Mouse (Mus musculus) lung, embryonic 14.5 days (tissue): ENCODE data around the gene Sqstm1. TPM values are rescaled to one million over a fixed set of nuclear protein-coding genes. Genes with fewer than 3 reads are reported as not detected.
A peak's percentile ranks its signal among the peaks of the same experiment; 100 is the strongest.

Source experiments
- ATAC-seq: fragments of 200-750 bp; cut with Nextera tagmentation; 2 replicates; pipeline ENCODE4 v1.8.0; 2017; ENCODE audit warnings: mild to moderate bottlenecking, moderate TSS enrichment, moderate library complexity; ENCODE audit not compliant: insufficient read depth
- DNase-seq: peaks from one replicate; pipeline ENCODE4 v3.0.0-alpha.2; 2015
- H3K27ac ChIP-seq: fragments of 300-500 bp; sonication (generic); 2 replicates; pipeline ENCODE4 v1.5.1; 2014; ENCODE audit warnings: low read depth, mild to moderate bottlenecking, moderate library complexity
- H3K27me3 ChIP-seq: fragments of 300-500 bp; sonication (generic); 2 replicates; pipeline ENCODE4 v1.6.1; 2014; ENCODE audit warnings: low read length, control low read depth; ENCODE audit not compliant: insufficient read depth
- H3K36me3 ChIP-seq: fragments of 300-500 bp; sonication (generic); 2 replicates; pipeline ENCODE4 v1.6.1; 2014; ENCODE audit warnings: control low read depth; ENCODE audit not compliant: insufficient read depth
- H3K4me1 ChIP-seq: fragments of 300-500 bp; sonication (generic); 2 replicates; pipeline ENCODE4 v1.6.1; 2014; ENCODE audit warnings: antibody characterized with exemption, control low read depth; ENCODE audit not compliant: insufficient read depth
- H3K4me2 ChIP-seq: fragments of 300-500 bp; sonication (generic); 2 replicates; pipeline ENCODE4 v1.6.1; 2014; ENCODE audit warnings: mild to moderate bottlenecking
- H3K4me3 ChIP-seq: fragments of 300-500 bp; sonication (generic); 2 replicates; pipeline ENCODE4 v1.5.1; 2014; ENCODE audit warnings: low read depth, low read length
- H3K9ac ChIP-seq: fragments of 300-500 bp; sonication (generic); 2 replicates; pipeline ENCODE4 v1.6.1; 2014
- H3K9me3 ChIP-seq: fragments of 300-500 bp; sonication (generic); 2 replicates; pipeline ENCODE4 v1.6.1; 2016; ENCODE audit warnings: low read depth, low read length, control low read depth
- CTCF ChIP-seq: IDR thresholded peaks from 2 replicates; pipeline ENCODE4 v1.5.1; 2016; ENCODE audit warnings: antibody characterized with exemption, low read depth
- WGBS: fragments of 180-500 bp; shearing (Covaris S2); extraction: QIAGEN DNeasy Blood & Tissue Kit; methylation state at CpG from one replicate; pipeline ENCODE4 v1.1.7; 2014; 5-methylcytosine and 5-hydroxymethylcytosine counted together
- polyA plus RNA-seq: library from polyadenylated mRNA; unstranded; fragments of >200 nt; fragmentation: Nextera tagmentation; extraction: Ambion mirVana; gene quantifications from 2 replicates; pipeline ENCODE4 v1.2.1, GENCODE M21; 2014

Sqstm1 gene
- polyA plus RNA-seq, 1 experiment from 2014 or later, result 209 TPM

- H3K4me2 ChIP-seq, result no peak overlapping the region
- no peak overlapping the region for H3K4me3 ChIP-seq
- H3K27me3 ChIP-seq, result no peaks in the 10 kb centered on the region
- no peaks in the 10 kb centered on the region for H3K36me3 ChIP-seq
- ATAC-seq, result no peak
- no peak overlapping the region for H3K27ac ChIP-seq
- WGBS, result 77% methylated on average over 7 of the region's 7 CpGs
- no peaks in the 10 kb centered on the region for H3K9me3 ChIP-seq
- H3K9ac ChIP-seq, result no peak overlapping the region
- no peak for TF ChIP-seq CTCF
- peaks cover 7% of the 10 kb centered on the region; the same call in 1 of the 2 replicates for H3K4me1 ChIP-seq
- no peak for DNase-seq
Measured at GRCm38 (mm10) chr11:50248473-50249171, 38.0 kb upstream of the Sqstm1 start.

- Histone ChIP-seq H3K4me3 (no peak overlapping the region), H3K4me1 (no peaks in the 10 kb centered on the region), H3K27ac (no peak overlapping the region), H3K27me3 (no peaks in the 10 kb centered on the region), H3K9ac (no peak overlapping the region), H3K4me2 (no peak overlapping the region), H3K9me3 (no peaks in the 10 kb centered on the region), H3K36me3 (no peaks in the 10 kb centered on the region)
- no peak for DNase-seq
- no peak for TF ChIP-seq CTCF
- 66% methylated on average over 5 of the region's 5 CpGs for WGBS
- no peak for ATAC-seq
Measured at GRCm38 (mm10) chr11:50245269-50245668, 34.6 kb upstream of the Sqstm1 start.

DNA sequence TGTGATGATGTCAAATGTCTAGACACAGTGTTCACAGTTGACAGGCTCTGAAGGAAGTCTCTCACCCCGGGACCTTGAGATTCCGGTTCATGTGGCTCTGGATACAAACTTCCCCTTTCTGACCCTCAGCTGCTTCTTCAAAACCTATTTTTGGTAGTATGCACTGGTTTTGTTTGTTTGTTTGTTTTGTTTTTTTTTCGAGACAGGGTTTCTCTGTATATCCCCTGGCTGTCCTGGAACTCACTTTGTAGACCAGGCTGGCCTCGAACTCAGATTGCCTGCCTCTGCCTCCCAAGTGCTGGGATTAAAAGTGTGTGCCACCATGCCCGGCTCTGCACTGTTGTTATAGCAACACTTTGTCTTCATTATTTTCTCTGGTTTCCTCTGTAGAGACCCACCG, 33.3 kb upstream of the Sqstm1 start:
- H3K4me3 ChIP-seq, result no peak overlapping the region
- no peak for ATAC-seq
- TF ChIP-seq CTCF, result no peak

GRCm38 (mm10) chr11:50240235-50240911, 29.7 kb upstream of the Sqstm1 start:
- DNase-seq, result no peak
- TF ChIP-seq CTCF, result no peak
- 71% methylated on average over 7 of the region's 7 CpGs for WGBS

More for the DNA sequence above, 33.3 kb upstream of the Sqstm1 start:
- no peak overlapping the region for H3K27ac ChIP-seq
- H3K9ac ChIP-seq, result no peak overlapping the region
- 73% methylated on average over 6 of the region's 6 CpGs for WGBS
- no peak overlapping the region for H3K4me2 ChIP-seq
- no peaks in the 10 kb centered on the region for H3K4me1 ChIP-seq
- H3K9me3 ChIP-seq, result no peaks in the 10 kb centered on the region
- no peak for DNase-seq
- H3K27me3 ChIP-seq, result no peaks in the 10 kb centered on the region
- no peaks in the 10 kb centered on the region for H3K36me3 ChIP-seq

DNA sequence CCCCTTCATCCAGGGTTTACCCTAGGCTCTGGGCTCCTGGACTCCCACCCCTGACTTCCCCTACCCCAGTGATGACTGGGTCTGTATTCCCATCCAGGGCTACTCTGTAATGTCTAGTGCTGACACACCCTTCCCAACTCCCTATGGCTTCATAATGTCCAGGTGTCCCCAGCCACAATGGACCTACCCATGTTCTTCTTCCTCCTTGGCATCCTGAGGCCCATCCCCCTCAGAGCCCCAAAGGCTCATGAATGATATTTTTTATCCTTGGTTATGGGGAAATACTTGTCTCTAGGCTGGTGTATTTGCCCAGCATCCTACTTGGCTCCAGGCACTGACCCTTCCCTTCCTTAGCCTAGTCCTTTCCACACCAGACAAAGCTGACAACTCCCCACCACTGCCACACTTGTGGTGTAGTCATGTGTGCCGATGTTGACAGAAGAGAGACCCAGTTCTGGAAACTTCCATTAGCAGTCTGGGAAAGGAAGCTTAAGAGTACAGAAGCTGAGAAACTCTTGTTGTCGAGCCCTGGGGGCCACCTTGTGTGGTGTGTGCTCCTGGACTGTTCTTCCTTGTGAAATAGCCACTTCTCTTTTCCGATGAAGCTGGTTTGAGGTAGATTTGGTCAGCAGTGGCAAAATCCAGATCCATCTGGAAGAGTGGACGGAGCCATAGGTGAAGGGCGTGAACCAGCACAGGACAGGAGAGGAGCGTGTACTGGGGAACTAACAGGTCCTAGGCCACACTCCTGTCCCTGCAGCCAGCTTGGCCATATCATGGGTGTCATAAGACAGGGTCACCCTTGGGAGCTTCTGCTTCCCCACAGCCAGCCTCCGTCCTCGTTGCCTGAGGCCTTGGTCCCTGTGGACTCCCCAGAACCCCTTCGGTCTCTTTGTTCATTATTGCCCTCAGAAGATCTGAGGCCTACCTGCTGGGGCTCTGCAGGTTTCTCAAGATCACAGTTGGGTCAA, 28.5 kb upstream of the Sqstm1 start:
- Histone ChIP-seq H3K9ac (no peak overlapping the region), H3K9me3 (no peaks in the 10 kb centered on the region), H3K27ac (no peak overlapping the region), H3K4me2 (no peak overlapping the region), H3K4me3 (no peak overlapping the region), H3K36me3 (peaks cover 14% of the 10 kb centered on the region), H3K4me1 (no peaks in the 10 kb centered on the region), H3K27me3 (peaks cover 17% of the 10 kb centered on the region; the same call in 1 of the 2 replicates)
- 88% methylated on average over 9 of the region's 9 CpGs for WGBS
- no peak for TF ChIP-seq CTCF
- DNase-seq (no peak), ATAC-seq (no peak)

More at GRCm38 (mm10) chr11:50240235-50240911, 29.7 kb upstream of the Sqstm1 start:
- Histone ChIP-seq H3K4me2 (no peak overlapping the region), H3K4me1 (no peaks in the 10 kb centered on the region), H3K9me3 (no peaks in the 10 kb centered on the region), H3K27me3 (peaks cover 17% of the 10 kb centered on the region; the same call in 1 of the 2 replicates), H3K36me3 (0 out of 2 replicates have a peak, but pooled peaks cover 2% of the 10 kb centered on the region), H3K27ac (no peak overlapping the region), H3K4me3 (no peak overlapping the region), H3K9ac (no peak overlapping the region)
- ATAC-seq, result no peak

DNA sequence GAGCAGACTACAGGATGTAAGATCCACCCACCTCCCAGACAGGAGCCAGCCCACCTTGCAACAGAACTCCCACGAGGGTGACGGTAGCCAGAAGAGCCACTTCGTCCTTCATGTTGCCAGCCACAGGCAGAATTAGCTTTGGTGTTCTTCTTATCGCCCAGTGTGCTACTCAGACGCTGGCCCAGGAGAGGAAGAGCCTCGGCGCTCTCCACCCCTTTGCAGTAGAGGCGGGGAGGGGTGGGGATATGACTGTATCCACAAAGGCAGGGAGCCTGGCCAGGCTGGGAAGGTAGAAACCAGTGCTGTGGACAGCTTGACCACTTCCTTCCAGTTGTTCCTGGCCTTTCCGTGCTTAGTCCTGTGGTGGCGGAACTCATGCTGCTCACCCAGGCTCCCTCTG, 27.7 kb upstream of the Sqstm1 start, which contains the start of gene Ltc4s:
Ltc4s (minus strand) TSS at position 293 of the 400 bp plus-strand sequence.
- Histone ChIP-seq H3K4me1 (no peaks in the 10 kb centered on the region), H3K4me2 (peak within 1 kb of the TSS; percentile 97), H3K4me3 (peak within 1 kb of the TSS; percentile 54), H3K36me3 (peaks cover 22% of the 10 kb centered on the region), H3K9ac (no peak within 1 kb of the TSS), H3K9me3 (no peaks in the 10 kb centered on the region), H3K27ac (no peak within 1 kb of the TSS), H3K27me3 (peaks cover 17% of the 10 kb centered on the region; the same call in 1 of the 2 replicates)
- DNase-seq, result no peak
- TF ChIP-seq CTCF, result no peak
- 33% methylated on average over 10 of the region's 10 CpGs for WGBS
- no peak for ATAC-seq
